Mouse (Mus musculus): ENCODE data around the gene Akap12. TPM values are rescaled to one million over a fixed set of nuclear protein-coding genes. Genes with fewer than 3 reads are reported as not detected.
A peak's percentile ranks its signal among the peaks of the same experiment; 100 is the strongest.

Gene Akap12
- polyA plus RNA-seq, 1 experiment from 2014 or later, result 30.6 TPM

DNA sequence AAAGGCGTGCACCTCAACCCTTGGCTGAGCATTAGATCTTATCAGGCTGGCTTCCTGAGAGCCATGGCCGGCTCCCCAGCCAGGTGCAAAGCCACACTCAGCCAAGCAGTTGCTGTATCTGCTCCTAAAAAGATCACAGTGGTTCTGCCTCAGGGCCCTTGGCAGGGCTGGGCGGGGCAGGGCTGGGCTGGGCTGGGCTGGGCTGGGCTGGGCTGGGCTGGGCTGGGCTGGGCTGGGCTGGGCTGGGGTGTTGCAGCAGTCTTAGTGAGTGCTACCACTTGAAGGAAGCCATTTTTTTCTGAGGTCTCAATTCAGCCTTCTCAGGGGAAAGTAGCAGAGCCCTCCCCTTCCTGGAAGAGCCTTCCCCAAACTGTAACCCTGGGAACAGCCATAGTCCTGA, 15.5 kb upstream of the Akap12 start:
- H3K9me3 ChIP-seq (ENCODE audit: control insufficient read depth, low read length), result no peaks in the 10 kb centered on the region
- H3K27ac ChIP-seq (ENCODE audit: low read depth, low read length), result no peak overlapping the region
- H3K4me2 ChIP-seq (ENCODE audit: low read depth, low read length), result no peak overlapping the region
- no peak overlapping the region for H3K4me3 ChIP-seq (ENCODE audit: low read depth, low read length)
- H3K36me3 ChIP-seq (ENCODE audit: control insufficient read depth, insufficient read depth, low read length), result no peaks in the 10 kb centered on the region
- H3K4me1 ChIP-seq (ENCODE audit: control insufficient read depth, insufficient read depth, low read length), result no peaks in the 10 kb centered on the region
- ATAC-seq (ENCODE audit: low read depth), result no peak
- no peaks in the 10 kb centered on the region for H3K27me3 ChIP-seq (ENCODE audit: control insufficient read depth, insufficient read depth, low read length)
- H3K9ac ChIP-seq (replicated peaks; ENCODE audit: low read depth, low read length), result no peak overlapping the region
- WGBS, result 90% methylated on average over 3 of the region's 3 CpGs

DNA sequence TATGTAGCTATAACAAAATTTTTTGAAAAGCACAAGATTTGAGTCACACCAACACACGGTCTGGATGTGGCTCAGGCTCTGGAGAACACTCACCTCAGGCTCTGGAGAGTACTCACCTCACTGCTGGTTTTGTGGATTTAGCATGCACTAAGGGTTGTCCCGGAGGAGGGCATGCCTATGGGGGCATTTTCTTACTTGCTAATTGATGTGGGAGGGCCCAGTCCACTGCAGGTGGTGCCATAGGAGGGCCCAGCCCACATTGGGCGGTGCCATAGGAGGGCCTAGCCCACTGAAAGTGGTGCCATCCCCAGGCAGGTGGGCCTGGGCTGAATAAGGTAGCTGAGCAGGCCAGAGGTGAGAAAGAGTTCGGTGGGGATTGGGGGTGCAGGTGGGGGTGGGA, 12.6 kb upstream of the Akap12 start:
- Histone ChIP-seq H3K36me3 (ENCODE audit: control insufficient read depth, insufficient read depth, low read length) (no peaks in the 10 kb centered on the region), H3K4me2 (ENCODE audit: low read depth, low read length) (no peak overlapping the region), H3K4me3 (ENCODE audit: low read depth, low read length) (no peak overlapping the region), H3K9ac (replicated peaks; ENCODE audit: low read depth, low read length) (no peak overlapping the region), H3K9me3 (ENCODE audit: control insufficient read depth, low read length) (no peaks in the 10 kb centered on the region), H3K27me3 (ENCODE audit: control insufficient read depth, insufficient read depth, low read length) (no peaks in the 10 kb centered on the region), H3K4me1 (ENCODE audit: control insufficient read depth, insufficient read depth, low read length) (no peaks in the 10 kb centered on the region), H3K27ac (ENCODE audit: low read depth, low read length) (no peak overlapping the region)
- ATAC-seq (ENCODE audit: low read depth), result no peak; the same call in 1 of the 2 replicates
- WGBS, result 68% methylated on average over 4 of the region's 4 CpGs

GRCm38 (mm10) chr10:4254459-4254858, 11.7 kb upstream of the Akap12 start:
- H3K27me3 ChIP-seq (ENCODE audit: control insufficient read depth, insufficient read depth, low read length), result no peaks in the 10 kb centered on the region
- H3K27ac ChIP-seq (ENCODE audit: low read depth, low read length), result no peak overlapping the region
- no peaks in the 10 kb centered on the region for H3K36me3 ChIP-seq (ENCODE audit: control insufficient read depth, insufficient read depth, low read length)
- WGBS, result 48% methylated on average over 5 of the region's 5 CpGs
- H3K4me1 ChIP-seq (ENCODE audit: control insufficient read depth, insufficient read depth, low read length), result no peaks in the 10 kb centered on the region
- H3K4me3 ChIP-seq (ENCODE audit: low read depth, low read length), result no peak overlapping the region
- no peaks in the 10 kb centered on the region for H3K9me3 ChIP-seq (ENCODE audit: control insufficient read depth, low read length)
- no peak for ATAC-seq (ENCODE audit: low read depth)
- no peak overlapping the region for H3K4me2 ChIP-seq (ENCODE audit: low read depth, low read length)
- H3K9ac ChIP-seq (replicated peaks; ENCODE audit: low read depth, low read length), result no peak overlapping the region

GRCm38 (mm10) chr10:4260925-4261324, 5.3 kb upstream of the Akap12 start:
- H3K4me1 ChIP-seq (ENCODE audit: control insufficient read depth, insufficient read depth, low read length), result peaks cover 8% of the 10 kb centered on the region; the same call in 1 of the 2 replicates
- ATAC-seq (ENCODE audit: low read depth), result no peak
- H3K27ac ChIP-seq (ENCODE audit: low read depth, low read length), result no peak overlapping the region
- no peak overlapping the region for H3K4me3 ChIP-seq (ENCODE audit: low read depth, low read length)
- no peaks in the 10 kb centered on the region for H3K27me3 ChIP-seq (ENCODE audit: control insufficient read depth, insufficient read depth, low read length)
- no peak overlapping the region for H3K4me2 ChIP-seq (ENCODE audit: low read depth, low read length)
- no peaks in the 10 kb centered on the region for H3K9me3 ChIP-seq (ENCODE audit: control insufficient read depth, low read length)
- H3K9ac ChIP-seq (replicated peaks; ENCODE audit: low read depth, low read length), result no peak overlapping the region
- no peaks in the 10 kb centered on the region for H3K36me3 ChIP-seq (ENCODE audit: control insufficient read depth, insufficient read depth, low read length)
- WGBS, result 69% methylated on average over 5 of the region's 5 CpGs

DNA sequence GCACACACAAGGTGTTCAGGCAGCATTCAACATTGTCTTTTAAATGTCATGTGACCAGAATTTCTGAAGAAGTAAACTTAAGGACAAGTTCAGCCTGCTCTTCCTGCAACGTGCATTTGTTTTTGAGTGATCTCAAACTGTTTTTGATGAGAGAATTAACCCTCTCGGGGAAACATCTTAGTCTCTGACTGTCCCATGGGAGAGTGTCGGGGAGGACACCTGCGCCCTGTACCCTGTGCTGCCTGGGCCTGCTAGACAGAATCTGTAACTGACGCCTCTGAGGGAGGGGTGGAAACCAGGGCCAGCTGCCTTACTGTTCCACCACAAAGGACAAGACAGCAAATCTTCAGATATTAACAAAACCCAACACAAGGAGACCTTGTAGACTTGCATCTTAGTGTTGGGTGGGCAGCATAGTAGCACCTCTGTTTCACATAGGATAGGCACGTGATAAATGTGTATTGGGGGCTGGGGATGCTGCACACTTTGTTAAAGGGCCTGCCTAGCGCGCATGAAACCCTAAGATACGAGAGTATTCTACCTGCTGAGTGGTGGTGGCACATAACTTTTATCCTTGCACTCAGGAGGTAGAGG, 4.7 kb upstream of the Akap12 start:
- no peak for ATAC-seq (ENCODE audit: low read depth)
- no peak overlapping the region for H3K27ac ChIP-seq (ENCODE audit: low read depth, low read length)
- H3K36me3 ChIP-seq (ENCODE audit: control insufficient read depth, insufficient read depth, low read length), result no peaks in the 10 kb centered on the region
- no peaks in the 10 kb centered on the region for H3K27me3 ChIP-seq (ENCODE audit: control insufficient read depth, insufficient read depth, low read length)
- 80% methylated on average over 9 of the region's 9 CpGs for WGBS
- H3K4me1 ChIP-seq (ENCODE audit: control insufficient read depth, insufficient read depth, low read length), result peaks cover 9% of the 10 kb centered on the region; the same call in 1 of the 2 replicates
- no peak overlapping the region for H3K4me3 ChIP-seq (ENCODE audit: low read depth, low read length)
- H3K9ac ChIP-seq (replicated peaks; ENCODE audit: low read depth, low read length), result no peak overlapping the region
- no peak overlapping the region for H3K4me2 ChIP-seq (ENCODE audit: low read depth, low read length)
- no peaks in the 10 kb centered on the region for H3K9me3 ChIP-seq (ENCODE audit: control insufficient read depth, low read length)

DNA sequence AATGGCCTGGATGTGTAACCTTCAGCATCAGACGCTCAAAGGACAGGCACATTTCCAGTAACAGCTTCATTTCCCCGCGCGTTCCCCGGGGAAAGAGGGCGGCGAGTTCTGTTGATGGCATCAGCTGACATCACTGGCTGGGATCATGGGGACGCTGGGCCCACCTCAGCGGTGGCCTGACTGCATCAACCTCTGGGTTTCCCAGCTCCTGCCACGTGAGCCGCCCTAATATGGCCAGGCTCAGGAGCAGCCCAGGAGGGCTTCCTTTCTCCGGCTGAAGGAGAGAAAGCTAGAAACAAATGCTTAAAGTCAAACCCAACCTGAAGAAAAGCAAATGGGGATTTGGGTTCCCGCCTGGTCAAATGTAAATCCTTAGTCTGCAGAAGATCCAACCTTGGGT, 539 bp upstream of the Akap12 start:
- peak; percentile 86 for ATAC-seq (ENCODE audit: low read depth)

DNA sequence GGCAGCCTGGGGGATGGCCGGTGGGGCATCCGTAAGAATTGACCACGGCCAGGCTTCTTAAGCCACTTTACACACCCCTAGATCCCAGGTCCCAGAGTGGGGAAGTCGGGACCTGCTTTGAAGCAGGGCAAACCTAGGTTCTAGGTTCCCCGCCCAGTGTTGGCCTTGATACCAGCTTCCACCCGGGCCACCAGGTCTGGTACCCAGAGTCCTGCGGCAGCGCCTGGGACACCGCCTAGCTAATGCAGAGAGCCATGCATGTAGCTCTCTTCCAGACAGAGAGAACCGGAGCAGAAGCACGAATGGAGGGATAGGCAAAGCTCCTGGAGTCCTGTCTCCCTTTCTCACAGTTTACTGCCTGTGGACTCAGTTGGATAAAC, 741 bp downstream of the Akap12 start:
- Histone ChIP-seq H3K27me3 (ENCODE audit: control insufficient read depth, insufficient read depth, low read length) (no peaks in the 10 kb centered on the region), H3K4me2 (ENCODE audit: low read depth, low read length) (peak overlapping the region; percentile 94), H3K36me3 (ENCODE audit: control insufficient read depth, insufficient read depth, low read length) (no peaks in the 10 kb centered on the region), H3K4me3 (ENCODE audit: low read depth, low read length) (peak overlapping the region; percentile 73), H3K9ac (replicated peaks; ENCODE audit: low read depth, low read length) (peak overlapping the region; percentile 83), H3K27ac (ENCODE audit: low read depth, low read length) (peak overlapping the region; percentile 65), H3K9me3 (ENCODE audit: control insufficient read depth, low read length) (no peaks in the 10 kb centered on the region), H3K4me1 (ENCODE audit: control insufficient read depth, insufficient read depth, low read length) (peaks cover 13% of the 10 kb centered on the region)
- ATAC-seq (ENCODE audit: low read depth), result peak; percentile 56
- 0% methylated on average over 11 of the region's 11 CpGs for WGBS

More for the DNA sequence above, 539 bp upstream of the Akap12 start:
- H3K4me3 ChIP-seq (ENCODE audit: low read depth, low read length), result peak overlapping the region; percentile 73
- H3K36me3 ChIP-seq (ENCODE audit: control insufficient read depth, insufficient read depth, low read length), result no peaks in the 10 kb centered on the region
- peak overlapping the region; percentile 83 for H3K9ac ChIP-seq (replicated peaks; ENCODE audit: low read depth, low read length)
- H3K27ac ChIP-seq (ENCODE audit: low read depth, low read length), result peak overlapping the region; percentile 65
- 1% methylated on average over 13 of the region's 13 CpGs for WGBS
- peaks cover 13% of the 10 kb centered on the region for H3K4me1 ChIP-seq (ENCODE audit: control insufficient read depth, insufficient read depth, low read length)
- peak overlapping the region; percentile 94 for H3K4me2 ChIP-seq (ENCODE audit: low read depth, low read length)
- H3K9me3 ChIP-seq (ENCODE audit: control insufficient read depth, low read length), result no peaks in the 10 kb centered on the region
- H3K27me3 ChIP-seq (ENCODE audit: control insufficient read depth, insufficient read depth, low read length), result no peaks in the 10 kb centered on the region

GRCm38 (mm10) chr10:4267481-4267880, 1.3 kb downstream of the Akap12 start:
- H3K36me3 ChIP-seq (ENCODE audit: control insufficient read depth, insufficient read depth, low read length), result no peaks in the 10 kb centered on the region
- peaks cover 13% of the 10 kb centered on the region for H3K4me1 ChIP-seq (ENCODE audit: control insufficient read depth, insufficient read depth, low read length)
- 71% methylated on average over 7 of the region's 7 CpGs for WGBS
- peak overlapping the region; percentile 94 for H3K4me2 ChIP-seq (ENCODE audit: low read depth, low read length)
- H3K27me3 ChIP-seq (ENCODE audit: control insufficient read depth, insufficient read depth, low read length), result no peaks in the 10 kb centered on the region
- no peak overlapping the region for H3K27ac ChIP-seq (ENCODE audit: low read depth, low read length)
- H3K9ac ChIP-seq (replicated peaks; ENCODE audit: low read depth, low read length), result peak overlapping the region; percentile 83
- ATAC-seq (ENCODE audit: low read depth), result no peak
- H3K4me3 ChIP-seq (ENCODE audit: low read depth, low read length), result peak overlapping the region; percentile 73
- no peaks in the 10 kb centered on the region for H3K9me3 ChIP-seq (ENCODE audit: control insufficient read depth, low read length)

GRCm38 (mm10) chr10:4268140-4268539, 2.0 kb downstream of the Akap12 start:
- Histone ChIP-seq H3K4me3 (ENCODE audit: low read depth, low read length) (no peak overlapping the region), H3K27ac (ENCODE audit: low read depth, low read length) (no peak overlapping the region), H3K9ac (replicated peaks; ENCODE audit: low read depth, low read length) (no peak overlapping the region), H3K4me1 (ENCODE audit: control insufficient read depth, insufficient read depth, low read length) (peaks cover 13% of the 10 kb centered on the region), H3K9me3 (ENCODE audit: control insufficient read depth, low read length) (no peaks in the 10 kb centered on the region), H3K4me2 (ENCODE audit: low read depth, low read length) (peak overlapping the region; percentile 94; the same call in 1 of the 2 replicates), H3K36me3 (ENCODE audit: control insufficient read depth, insufficient read depth, low read length) (no peaks in the 10 kb centered on the region), H3K27me3 (ENCODE audit: control insufficient read depth, insufficient read depth, low read length) (no peaks in the 10 kb centered on the region)
- 90% methylated on average over 7 of the region's 7 CpGs for WGBS
- ATAC-seq (ENCODE audit: low read depth), result no peak

Data from neural tube, embryonic 14.5 days (tissue).